Mouse (Mus musculus) heart, postnatal 0 days (tissue): ENCODE measurements around the gene Eln.

Experiments
- CTCF ChIP-seq: IDR thresholded peaks from 2 replicates; pipeline ENCODE4 v1.5.1; 2016; ENCODE audit warnings: antibody characterized with exemption, control low read depth, low read depth
- EP300 ChIP-seq: IDR thresholded peaks from 2 replicates; pipeline ENCODE4 v1.6.1; 2016; ENCODE audit warnings: antibody characterized with exemption, low read depth

DNA sequence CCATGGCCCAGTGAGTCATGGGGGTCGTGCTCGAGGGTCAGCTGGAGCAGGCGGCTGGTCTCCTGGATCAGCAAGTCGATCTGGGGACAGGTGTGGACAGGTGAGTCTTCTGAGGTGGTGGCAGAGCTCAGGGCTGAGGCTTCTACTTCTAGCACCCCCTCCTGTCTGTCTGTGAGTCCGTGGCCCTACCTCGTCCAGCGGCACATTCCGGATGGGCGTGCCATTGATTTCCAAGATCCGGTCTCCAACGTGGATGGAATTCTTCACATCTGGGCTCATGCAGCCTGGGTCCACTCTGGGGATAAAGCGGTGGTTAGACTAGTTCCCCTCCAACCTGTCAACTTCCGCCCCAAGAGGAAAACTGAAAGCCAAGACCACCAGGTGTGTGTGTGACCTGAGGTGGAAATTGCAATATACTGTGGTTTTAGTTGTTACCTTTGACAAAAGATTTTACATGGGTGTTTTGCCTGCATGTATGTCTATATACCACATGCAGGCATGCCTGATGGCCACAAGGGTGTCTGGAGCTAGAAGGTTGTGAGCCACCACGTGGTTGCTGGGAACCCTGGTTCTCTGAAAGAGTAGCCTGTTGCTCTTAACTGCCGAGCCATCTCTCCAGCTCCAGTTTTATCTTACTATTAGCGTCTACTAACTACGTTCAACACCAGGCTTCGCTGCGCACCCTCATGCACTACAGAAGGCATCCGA, 78.0 kb downstream of the Eln start:
- no peak for TF ChIP-seq EP300
- no peak for TF ChIP-seq CTCF
